Mouse (Mus musculus) kidney, adult 9 months (tissue): ENCODE results near the gene Tec.

ENCODE experiments used
- DNase-seq: peaks from one replicate; pipeline ENCODE4 v3.0.0; 2022

Tec gene

GRCm38 (mm10) chr5:72776595-72776994, 91.7 kb downstream of the Tec start:
- no peak for DNase-seq

DNA sequence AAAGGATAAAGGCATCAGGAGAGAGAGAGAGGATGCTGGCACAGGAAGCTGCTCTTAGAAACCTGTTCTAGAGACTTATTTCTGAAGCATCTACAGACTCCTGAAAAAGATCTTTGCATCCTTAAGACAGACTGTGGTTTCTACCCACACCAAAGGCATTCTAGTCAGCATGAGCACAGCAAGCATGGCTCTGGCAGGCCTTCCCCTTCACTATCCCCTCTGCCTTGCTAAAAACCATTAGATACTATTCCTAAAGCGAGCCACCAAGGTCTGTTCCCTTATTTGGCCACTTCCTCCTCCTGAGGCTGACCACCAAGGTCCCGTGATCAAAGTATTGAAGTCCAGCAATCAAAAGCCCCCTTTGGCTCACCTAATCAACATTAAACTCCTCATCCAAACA, 92.2 kb downstream of the Tec start:
- DNase-seq = no peak

DNA sequence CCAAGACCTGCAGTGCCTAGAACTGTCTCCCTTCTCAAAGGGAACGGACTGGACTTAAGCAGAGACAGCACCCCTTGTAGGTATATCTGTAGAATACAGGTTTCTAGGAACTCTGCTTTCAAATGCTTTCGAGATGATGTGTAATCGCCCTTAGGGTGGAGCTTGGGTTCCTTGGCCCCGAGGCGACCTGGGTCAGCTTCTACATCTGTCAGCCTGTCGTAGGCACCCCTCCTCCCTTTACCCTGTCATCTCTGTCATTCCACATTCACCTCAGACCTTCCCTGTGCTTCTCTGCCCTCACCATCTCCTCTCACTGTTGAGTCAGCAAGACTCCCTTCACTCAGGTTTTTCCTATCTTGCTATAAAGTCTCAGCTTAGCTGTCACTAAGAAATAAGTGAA, 98.4 kb downstream of the Tec start:
- no peak for DNase-seq

DNA sequence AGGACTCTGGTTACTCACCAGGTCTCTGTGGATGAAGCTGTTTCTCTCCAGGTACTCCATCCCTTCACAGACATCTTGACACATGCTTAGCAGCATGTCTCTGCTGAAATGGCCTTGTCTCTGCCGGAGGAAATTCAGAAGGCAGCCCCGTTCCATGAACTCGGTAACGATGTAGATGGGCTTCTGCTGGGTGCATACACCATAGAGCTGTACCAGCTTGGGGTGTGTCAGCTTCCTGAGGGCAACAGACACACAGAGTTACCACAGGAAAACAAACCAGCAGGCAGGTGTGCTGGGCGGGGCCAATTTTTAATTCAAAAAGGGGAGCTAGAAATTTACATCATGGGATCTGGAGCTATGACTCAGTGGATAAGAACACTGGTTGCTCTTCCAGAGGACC, 104.7 kb downstream of the Tec start:
- no peak for DNase-seq

GRCm38 (mm10) chr5:72763025-72763424, 105.3 kb downstream of the Tec start:
- peak; percentile 6 for DNase-seq

DNA sequence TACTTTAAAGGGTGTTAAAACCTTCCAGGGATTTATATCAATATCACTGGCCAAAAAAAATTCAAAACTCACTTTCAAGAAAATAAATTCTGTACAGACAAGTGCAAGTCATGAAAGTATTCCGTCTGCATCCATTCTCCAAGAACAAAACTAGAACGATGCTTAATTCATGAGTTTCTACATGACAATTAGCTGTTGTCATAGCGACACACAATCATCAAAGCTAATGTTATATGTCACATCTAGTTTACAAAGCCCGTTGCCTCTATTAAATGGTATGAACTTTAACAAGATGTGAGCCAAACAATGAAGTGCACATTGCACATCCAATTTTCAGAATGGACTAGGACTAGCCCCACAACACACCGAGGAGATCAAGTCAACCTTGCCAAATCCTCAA, 106.5 kb downstream of the Tec start:
- no peak for DNase-seq

- DNase-seq = no peak
These were observed 107.0 kb downstream of the Tec start for GRCm38 (mm10) chr5:72761237-72761636.

DNA sequence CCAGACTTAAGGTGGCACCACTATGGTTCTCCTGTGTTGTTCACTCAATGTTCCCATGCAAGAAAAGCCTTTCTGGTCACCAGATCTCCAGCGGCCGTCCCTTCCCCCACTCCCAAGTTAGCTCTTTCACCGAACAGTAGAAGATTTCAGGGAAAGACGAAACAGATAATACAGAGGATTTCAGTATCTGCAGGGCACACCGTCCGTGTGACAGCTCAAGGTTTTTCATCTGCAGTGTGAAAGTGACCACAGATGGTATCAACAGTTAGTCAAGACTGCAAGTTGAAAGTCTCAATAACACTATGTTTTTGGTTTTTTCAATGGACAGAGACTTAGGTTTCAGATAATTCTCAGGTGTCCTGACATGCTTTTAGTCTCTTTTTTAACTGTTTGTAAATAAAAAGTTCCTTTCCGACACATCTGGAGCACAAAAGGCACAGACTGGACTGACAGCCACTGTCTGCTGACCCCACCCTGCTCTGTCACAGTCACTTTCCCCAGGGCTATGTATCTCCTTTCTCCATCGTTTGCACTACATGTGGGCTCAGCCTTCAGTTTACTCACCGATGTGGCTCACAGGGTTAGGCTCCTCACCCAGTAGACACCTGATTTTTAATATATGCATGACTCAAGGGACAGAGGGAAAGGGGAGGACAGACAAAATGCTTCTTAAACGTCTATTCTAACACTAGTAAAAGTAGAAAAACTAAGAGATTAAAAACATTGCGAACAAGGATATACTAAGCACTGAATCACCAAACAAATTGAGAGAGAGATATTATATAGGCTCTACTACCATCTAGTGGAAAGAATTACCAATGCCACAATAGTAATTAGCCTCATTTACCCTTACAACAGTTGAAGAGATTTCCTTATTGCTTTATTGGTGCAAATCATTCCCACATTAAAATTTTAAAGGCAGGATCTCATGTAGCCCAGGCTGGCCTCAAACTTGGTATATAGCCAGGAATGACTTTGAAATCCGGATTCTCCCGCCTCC, 109.1 kb downstream of the Tec start:
- DNase-seq = no peak

- DNase-seq = no peak
These were observed 111.0 kb downstream of the Tec start for GRCm38 (mm10) chr5:72757155-72757773.

DNA sequence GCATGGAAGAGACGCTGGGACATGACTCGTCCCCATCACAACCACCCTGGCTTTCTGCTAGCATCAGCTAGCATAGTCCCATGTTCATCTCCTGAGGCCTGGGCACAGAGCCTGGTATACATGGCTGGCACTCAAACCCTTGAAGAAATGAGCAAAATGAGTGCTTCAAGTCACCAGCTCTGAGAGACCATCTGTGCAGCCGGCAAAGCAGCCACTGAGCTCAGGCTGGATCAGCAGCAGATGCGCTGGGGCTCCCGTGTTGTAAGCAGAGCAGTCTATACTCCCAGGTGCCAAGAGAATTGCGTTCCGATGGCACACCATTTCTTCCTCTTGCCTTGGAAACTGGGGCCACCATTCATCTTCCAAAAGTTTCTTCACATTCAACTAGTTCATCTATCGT, 112.3 kb downstream of the Tec start:
- no peak for DNase-seq

DNA sequence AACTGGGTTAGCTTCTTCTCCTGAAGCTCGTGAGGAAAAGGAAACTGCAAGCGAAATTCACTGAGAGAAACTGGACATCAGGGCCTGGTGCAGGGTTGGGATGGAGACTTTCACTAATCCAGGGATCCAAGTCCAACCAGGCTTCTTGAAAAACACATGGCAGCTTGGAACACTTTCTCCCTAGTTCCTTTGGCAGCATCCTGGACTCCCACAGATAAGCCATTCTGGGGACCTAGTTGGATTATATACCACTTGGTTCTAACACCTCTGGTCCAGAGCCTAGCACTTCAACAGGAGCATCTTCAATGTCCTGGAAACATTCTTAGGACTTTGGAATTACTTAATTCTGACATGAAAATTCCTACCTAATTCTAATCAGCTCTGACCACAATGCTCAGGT, 113.2 kb downstream of the Tec start:
- no peak for DNase-seq

DNA sequence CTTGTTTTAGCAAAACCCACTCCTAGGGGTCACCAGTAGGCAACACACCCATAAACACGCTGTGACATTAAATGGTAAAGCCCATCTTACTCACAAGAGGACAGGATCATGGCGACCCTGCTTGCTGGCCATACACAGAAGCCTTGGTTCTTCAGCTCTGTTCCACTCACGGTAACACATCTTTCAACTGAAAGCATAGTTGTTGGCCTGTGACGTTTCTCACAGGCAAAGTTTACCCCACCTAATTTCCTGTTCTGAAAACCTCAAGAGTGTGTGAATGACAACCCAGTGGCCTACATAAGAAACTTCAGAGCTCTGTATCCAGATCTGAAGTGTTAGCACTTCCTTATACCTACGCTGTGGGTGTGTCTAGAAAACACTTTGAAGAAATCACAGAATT, 115.7 kb downstream of the Tec start, which contains the start of gene Txk:
Txk (minus strand) TSS at position 193 of the 400 bp plus-strand sequence.
- no peak for DNase-seq

DNA sequence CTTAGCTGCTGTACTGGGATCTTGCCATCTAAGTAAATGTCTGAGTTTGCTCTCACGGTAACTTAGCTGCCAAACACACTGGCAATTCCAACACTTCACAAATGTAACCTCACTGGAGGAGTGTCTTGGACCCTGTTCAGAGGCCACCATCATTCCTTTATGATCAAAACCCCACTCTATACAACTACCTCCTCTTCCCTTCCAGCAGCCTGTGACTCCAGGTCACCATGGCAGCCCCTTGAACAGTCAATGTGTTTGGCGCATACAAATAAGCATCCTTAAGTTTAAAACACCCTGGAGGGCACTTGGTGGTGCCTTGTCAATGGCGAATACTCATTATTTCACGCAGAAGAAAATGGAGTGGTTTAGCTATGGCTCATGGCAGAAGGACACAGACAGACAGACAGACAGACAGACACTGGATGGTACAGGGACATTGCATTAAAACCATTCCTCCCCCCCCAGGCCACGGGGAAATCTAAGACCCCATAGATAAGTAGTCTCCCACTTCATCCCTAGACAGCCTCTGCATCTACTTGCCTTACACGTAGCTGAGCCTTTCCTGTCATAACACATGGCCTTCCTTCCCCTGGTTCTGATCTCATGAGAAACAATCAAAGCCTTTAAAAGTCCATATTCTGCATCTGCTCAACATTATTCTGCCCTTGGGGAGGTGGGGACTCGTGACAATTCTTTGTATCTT, 117.1 kb downstream of the Tec start:
- no peak for DNase-seq

DNA sequence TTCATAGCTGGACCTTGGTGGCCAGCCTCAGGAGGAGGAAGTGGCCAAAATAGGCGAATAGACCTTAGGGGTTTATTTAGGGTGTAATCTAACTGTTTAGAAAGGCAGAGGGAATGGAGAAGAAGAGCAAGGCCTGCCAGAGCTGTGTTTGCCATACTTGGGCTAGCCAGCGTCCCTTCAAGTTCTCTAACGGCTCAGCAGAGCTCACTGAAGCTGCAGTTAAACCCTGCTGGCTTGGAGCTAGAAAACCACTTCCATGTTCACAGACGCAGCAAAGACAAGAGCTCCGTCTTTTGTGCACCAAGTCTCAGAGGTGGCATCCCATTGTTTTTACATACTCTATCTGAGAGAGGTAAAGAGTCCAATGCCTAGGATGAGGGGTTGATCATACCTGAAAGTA, 118.1 kb downstream of the Tec start:
- no peak for DNase-seq

GRCm38 (mm10) chr5:72748659-72749265, 119.5 kb downstream of the Tec start:
- no peak for DNase-seq

- DNase-seq = no peak
These were observed 120.9 kb downstream of the Tec start for GRCm38 (mm10) chr5:72747384-72747783.

DNA sequence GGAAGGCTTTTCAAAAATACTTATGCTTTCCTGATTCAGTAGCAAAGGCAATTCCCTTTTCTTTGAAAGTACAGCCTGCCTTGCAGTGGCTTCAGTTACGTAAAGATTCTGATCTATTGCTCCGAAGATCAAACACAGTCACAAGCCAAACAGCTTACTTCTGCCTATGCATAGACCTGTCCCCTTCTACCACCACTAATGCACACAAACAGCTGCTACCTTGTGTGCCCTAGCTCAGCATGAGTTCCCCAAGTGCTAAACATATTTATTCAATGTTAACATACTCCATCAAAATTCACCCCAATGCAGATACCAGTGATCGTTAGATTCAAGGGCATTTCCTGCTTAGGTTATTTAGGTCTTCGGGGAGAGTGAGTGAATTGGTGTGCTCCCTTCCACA, 121.8 kb downstream of the Tec start:
- DNase-seq = no peak

DNA sequence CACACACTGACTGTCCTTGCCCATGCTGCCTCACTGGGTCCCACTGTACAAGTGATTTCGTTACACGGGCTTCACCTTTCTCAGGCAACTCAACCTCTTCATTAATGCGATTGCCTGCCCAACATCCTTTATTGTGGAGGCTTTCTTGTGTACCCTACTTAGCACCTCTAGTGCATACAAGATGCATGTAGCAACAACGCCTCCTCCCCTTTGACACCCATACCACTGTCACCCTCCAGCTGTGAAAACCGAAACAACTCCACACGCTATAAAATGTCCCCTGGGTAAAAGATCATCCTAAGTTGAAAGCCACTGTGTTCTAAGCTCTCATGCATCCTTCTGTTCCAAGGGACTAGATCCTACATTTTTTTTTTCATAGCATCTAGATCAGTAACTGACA, 125.2 kb downstream of the Tec start:
- no peak for DNase-seq

DNA sequence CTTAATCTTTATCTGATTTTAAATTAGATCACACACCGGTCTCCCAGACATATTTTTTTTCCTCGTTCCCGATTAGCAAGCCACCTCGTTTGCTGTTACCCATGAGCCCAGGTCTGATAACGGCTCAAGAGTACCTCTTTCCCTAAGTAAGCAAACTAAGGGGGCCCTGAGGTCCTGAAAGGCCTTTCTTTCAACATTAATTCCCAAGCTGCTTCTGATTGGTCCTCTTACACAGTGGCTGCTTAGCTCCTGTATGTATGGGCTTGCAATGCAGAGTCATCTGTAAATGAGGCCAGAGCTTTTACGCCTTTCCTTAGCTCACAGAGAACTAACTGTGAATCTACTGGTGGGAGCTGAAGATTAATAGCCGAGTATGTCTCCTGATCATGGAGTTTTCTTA, 131.4 kb downstream of the Tec start:
- no peak for DNase-seq

- DNase-seq = no peak
These were observed 131.8 kb downstream of the Tec start for GRCm38 (mm10) chr5:72736437-72736836.

DNA sequence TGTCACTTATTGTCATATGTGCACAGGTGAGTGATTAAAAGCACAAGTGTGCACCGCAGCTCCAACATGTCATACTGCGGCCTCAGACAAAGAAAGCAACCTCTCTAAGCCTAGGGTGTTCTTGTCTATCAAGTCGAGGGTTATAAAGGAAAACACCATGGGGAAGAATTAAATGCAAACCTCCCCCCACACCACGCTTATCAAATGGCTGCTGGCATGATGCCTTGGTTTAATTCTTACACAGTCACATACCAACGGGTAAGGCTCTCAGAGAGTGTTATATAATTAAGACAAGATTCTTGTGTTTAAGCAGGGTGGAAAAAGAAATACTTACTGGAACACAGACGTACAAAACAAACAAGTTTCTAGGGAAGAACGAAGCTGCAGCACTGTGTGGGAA, 132.5 kb downstream of the Tec start:
- no peak for DNase-seq

DNA sequence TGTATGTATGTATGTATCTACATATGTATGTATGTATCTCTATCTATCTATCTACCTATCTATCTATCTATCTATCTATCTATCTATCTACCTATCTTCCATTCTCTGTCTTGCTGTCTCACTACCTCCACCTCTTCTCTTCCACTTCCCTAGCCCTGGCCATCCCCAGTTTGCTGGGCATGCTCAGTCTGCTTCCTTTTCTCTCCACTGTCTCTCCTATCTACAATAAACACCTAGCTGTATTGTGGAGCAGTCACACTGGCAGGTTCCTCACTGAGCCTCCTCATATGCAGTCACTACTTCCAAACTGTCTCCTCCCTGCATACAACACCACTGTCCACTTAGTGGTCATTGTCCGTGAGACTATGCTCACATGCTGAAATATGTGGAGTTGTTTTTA, 135.4 kb downstream of the Tec start:
- DNase-seq = no peak

DNA sequence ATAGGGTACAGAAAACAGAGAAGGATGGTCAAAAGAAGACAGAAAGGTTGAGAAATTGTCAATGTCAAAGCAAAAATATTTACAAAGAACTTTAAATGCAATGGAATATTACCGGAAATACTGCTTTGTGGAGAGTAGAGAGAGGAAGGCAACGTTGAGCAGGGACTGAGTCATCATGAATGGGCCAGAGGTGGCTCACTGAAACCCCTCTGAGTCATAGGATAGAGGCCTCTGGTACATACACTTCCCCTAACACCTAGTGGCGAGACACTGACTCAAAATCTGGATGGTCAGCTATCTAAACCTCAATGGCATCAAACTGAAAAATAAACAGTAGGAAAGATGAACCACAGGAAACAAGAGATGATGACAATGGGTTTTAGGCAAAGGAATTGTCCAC, 142.9 kb downstream of the Tec start:
- DNase-seq = no peak
